In the genomic region with DNA sequence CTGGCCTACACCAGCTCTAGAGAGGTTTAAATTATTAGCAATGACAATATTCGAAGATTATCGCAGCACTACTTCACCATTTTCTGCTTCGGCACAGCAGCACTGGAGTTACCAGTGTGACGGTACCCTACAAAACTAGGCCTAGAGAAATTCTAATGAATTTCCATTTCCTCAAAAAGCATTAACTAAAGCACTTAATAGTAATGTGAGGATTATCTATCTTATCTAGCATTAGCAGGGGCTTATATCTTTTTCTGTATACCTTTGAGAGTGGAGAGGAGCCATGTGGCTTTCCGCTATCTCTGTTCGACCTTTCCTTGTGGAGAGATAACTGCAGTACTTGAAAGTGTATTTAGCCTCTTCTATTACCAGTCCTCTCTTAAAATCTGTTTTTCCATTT, we compare ENCODE assay signal across 7 mouse cellular contexts. TPM values are rescaled to one million over a fixed set of nuclear protein-coding genes. Genes with fewer than 3 reads are reported as not detected.
DNase-seq lines count a peak whose midpoint lies in the region; ATAC-seq and TF ChIP-seq lines count a peak whose summit lies in the region.

No protein-coding gene starts in this region.

- no peak for TF ChIP-seq EP300 in lung, postnatal 0 days (IDR thresholded peaks at IDR 0.05)

- H3K4me1 ChIP-seq in lung, postnatal 0 days (ENCODE audit: insufficient read depth, low read depth, low read length): peaks cover 7% of the 10 kb centered on the region; the same call in 1 of the 2 replicates
- H3K4me1 ChIP-seq in forebrain, embryonic 11.5 days (replicated peaks; ENCODE audit: control insufficient read depth, insufficient read depth, low read length): peaks cover 2% of the 10 kb centered on the region; the same call in 1 of the 2 replicates
- peaks cover 16% of the 10 kb centered on the region for H3K4me1 ChIP-seq in limb, embryonic 15.5 days
- H3K4me1 ChIP-seq in stomach, embryonic 16.5 days (ENCODE audit: control insufficient read depth, insufficient read depth, low read length): peaks cover 14% of the 10 kb centered on the region; the same call in 1 of the 2 replicates

- no peak for ATAC-seq in lung, postnatal 0 days
- no peak for ATAC-seq in forebrain, embryonic 11.5 days (replicated peaks; ENCODE audit: low FRiP score)
- no peak for ATAC-seq in limb, embryonic 15.5 days (ENCODE audit: insufficient number of reproducible peaks, low FRiP score, low TSS enrichment, low read depth)
- ATAC-seq in stomach, embryonic 16.5 days (ENCODE audit: insufficient read depth, low FRiP score): no peak

- WGBS in lung, postnatal 0 days: 45% methylated on average over 6 of the region's 6 CpGs
- WGBS in forebrain, embryonic 11.5 days: 67% methylated on average over 6 of the region's 6 CpGs
- WGBS in limb, embryonic 15.5 days: 61% methylated on average over 6 of the region's 6 CpGs
- WGBS in stomach, embryonic 16.5 days: 61% methylated on average over 6 of the region's 6 CpGs

- no peaks in the 10 kb centered on the region for H3K36me3 ChIP-seq in lung, postnatal 0 days (ENCODE audit: insufficient read depth, low read length)
- no peaks in the 10 kb centered on the region for H3K36me3 ChIP-seq in forebrain, embryonic 11.5 days (ENCODE audit: control insufficient read depth, insufficient read depth, low read length)
- H3K36me3 ChIP-seq in limb, embryonic 15.5 days: no peaks in the 10 kb centered on the region
- no peaks in the 10 kb centered on the region for H3K36me3 ChIP-seq in stomach, embryonic 16.5 days (ENCODE audit: control insufficient read depth, insufficient read depth, low read length)

- TF ChIP-seq CTCF in lung, postnatal 0 days (IDR thresholded peaks at IDR 0.05): no peak

- peak overlapping the region; percentile 95 for H3K4me3 ChIP-seq in lung, postnatal 0 days (ENCODE audit: low read depth, low read length)
- H3K4me3 ChIP-seq in forebrain, embryonic 11.5 days (ENCODE audit: low read depth, low read length): peak overlapping the region; percentile 88
- peak overlapping the region; percentile 97 for H3K4me3 ChIP-seq in limb, embryonic 15.5 days
- peak overlapping the region; percentile 94 for H3K4me3 ChIP-seq in stomach, embryonic 16.5 days (replicated peaks; ENCODE audit: low read length)

- no peaks in the 10 kb centered on the region for H3K27me3 ChIP-seq in lung, postnatal 0 days (replicated peaks; ENCODE audit: insufficient read depth, low read length)
- H3K27me3 ChIP-seq in forebrain, embryonic 11.5 days (ENCODE audit: control insufficient read depth, insufficient read depth, low read length): no peaks in the 10 kb centered on the region
- no peaks in the 10 kb centered on the region for H3K27me3 ChIP-seq in limb, embryonic 15.5 days
- H3K27me3 ChIP-seq in stomach, embryonic 16.5 days (ENCODE audit: control insufficient read depth, insufficient read depth, low read length): no peaks in the 10 kb centered on the region

- peak overlapping the region; percentile 96; the same call in 1 of the 2 replicates for H3K9ac ChIP-seq in lung, postnatal 0 days (replicated peaks; ENCODE audit: low read depth)
- peak overlapping the region; percentile 90 for H3K9ac ChIP-seq in forebrain, embryonic 11.5 days (ENCODE audit: low read length)
- H3K9ac ChIP-seq in limb, embryonic 15.5 days: 0 out of 2 replicates have a peak overlapping the region, but pooled peaks have one; percentile 95
- H3K9ac ChIP-seq in stomach, embryonic 16.5 days (ENCODE audit: low read length): peak overlapping the region; percentile 98

- no peaks in the 10 kb centered on the region for H3K9me3 ChIP-seq in lung, postnatal 0 days (ENCODE audit: low read length)
- H3K9me3 ChIP-seq in forebrain, embryonic 11.5 days (ENCODE audit: control insufficient read depth, low read length): no peaks in the 10 kb centered on the region
- H3K9me3 ChIP-seq in limb, embryonic 15.5 days: no peaks in the 10 kb centered on the region
- H3K9me3 ChIP-seq in stomach, embryonic 16.5 days (replicated peaks; ENCODE audit: control insufficient read depth, low read length): no peaks in the 10 kb centered on the region

- DNase-seq in lung, postnatal 0 days (ENCODE audit: low spot score): no peak
- DNase-seq in lung, postnatal 36 days: no peak
- DNase-seq in forebrain, embryonic 11.5 days (ENCODE audit: low spot score): no peak
- DNase-seq in adrenal gland, postnatal 36 days: no peak
- no peak for DNase-seq in urinary bladder, postnatal 14 days (ENCODE audit: low spot score)

- peak overlapping the region; percentile 97 for H3K27ac ChIP-seq in lung, postnatal 0 days (ENCODE audit: low read length)
- H3K27ac ChIP-seq in forebrain, embryonic 11.5 days (ENCODE audit: low read depth, low read length): no peak overlapping the region
- no peak overlapping the region for H3K27ac ChIP-seq in limb, embryonic 15.5 days
- H3K27ac ChIP-seq in stomach, embryonic 16.5 days (ENCODE audit: low read length): no peak overlapping the region

- peak overlapping the region; percentile 74 for H3K4me2 ChIP-seq in lung, postnatal 0 days (replicated peaks; ENCODE audit: low read depth, low read length)
- peak overlapping the region; percentile 56 for H3K4me2 ChIP-seq in forebrain, embryonic 11.5 days (ENCODE audit: low read depth, low read length, severe bottlenecking)
- H3K4me2 ChIP-seq in limb, embryonic 15.5 days: peak overlapping the region; percentile 61
- peak overlapping the region; percentile 66 for H3K4me2 ChIP-seq in stomach, embryonic 16.5 days (ENCODE audit: low read depth, low read length)

RNA-seq across cellular contexts. Expression of a gene that starts 1.0 kb away (rescaled TPM):
- 40.8 and 42.4 TPM in 2 replicates for polyA plus RNA-seq in lung, postnatal 0 days (2015; fragmentation: Nextera tagmentation; extraction: Ambion mirVana)
- 35.0 and 37.4 TPM in 2 replicates for polyA plus RNA-seq in forebrain, embryonic 11.5 days (2014; fragmentation: Nextera tagmentation; extraction: Ambion mirVana)
- polyA plus RNA-seq in limb, embryonic 15.5 days (2015; fragmentation: Nextera tagmentation; extraction: Ambion mirVana): 44.2 and 44.4 TPM in 2 replicates
- polyA plus RNA-seq in stomach, embryonic 16.5 days (2015; fragmentation: Nextera tagmentation; extraction: Ambion mirVana): 22.4 and 28.7 TPM in 2 replicates
- 10 to 100 TPM; 15.6 to 15.8 TPM for total RNA-seq in adrenal gland, postnatal 36 days (2021)

RNA-seq across cellular contexts. Expression of a gene that starts 9.4 kb away (rescaled TPM):
- polyA plus RNA-seq in lung, postnatal 0 days (2015; fragmentation: Nextera tagmentation; extraction: Ambion mirVana): 1.7 and 2.0 TPM in 2 replicates
- polyA plus RNA-seq in forebrain, embryonic 11.5 days (2014; fragmentation: Nextera tagmentation; extraction: Ambion mirVana): 21.8 and 25.7 TPM in 2 replicates
- polyA plus RNA-seq in limb, embryonic 15.5 days (2015; fragmentation: Nextera tagmentation; extraction: Ambion mirVana): 8.7 and 9.3 TPM in 2 replicates
- 6.8 and 9.0 TPM in 2 replicates for polyA plus RNA-seq in stomach, embryonic 16.5 days (2015; fragmentation: Nextera tagmentation; extraction: Ambion mirVana)
- 1 to 10 TPM; 2.2 to 2.3 TPM for total RNA-seq in adrenal gland, postnatal 36 days (2021)
